Mouse (Mus musculus) liver, embryonic 14.5 days (tissue): ENCODE measurements at regions not wholly inside any gene's neighbourhood (a gene's known extent, or its start where the extent isn't known, plus 50 kb on each side); places are given as distances from the start of the nearest gene placed in this dataset.

Experiments
- ATAC-seq: fragments of 200-750 bp; cut with Nextera tagmentation; 2 replicates; pipeline ENCODE4 v1.8.0; 2017; ENCODE audit warnings: moderate number of reproducible peaks, mild to moderate bottlenecking, moderate library complexity; ENCODE audit not compliant: insufficient read depth
- DNase-seq, 3 experiments: peaks; one replicate each; pipeline ENCODE4 v3.0.0-alpha.2; 2012 to 2013; ENCODE audit warnings: low read depth in 3 of 3, low spot score in 3 of 3
- H3K27ac ChIP-seq: fragments of 300-500 bp; sonication (generic); 2 replicates; pipeline ENCODE4 v1.5.1; 2014; ENCODE audit warnings: moderate library complexity, mild to moderate bottlenecking, control low read depth, inconsistent platforms
- H3K27me3 ChIP-seq: fragments of 300-500 bp; sonication (generic); 2 replicates; pipeline ENCODE4 v1.6.1; 2014; ENCODE audit warnings: mild to moderate bottlenecking, low read length, moderate library complexity; ENCODE audit not compliant: control insufficient read depth, insufficient read depth
- H3K36me3 ChIP-seq: fragments of 300-500 bp; sonication (generic); replicated peaks from 2 replicates; pipeline ENCODE4 v1.6.1; 2014; ENCODE audit warnings: low read depth; ENCODE audit not compliant: control insufficient read depth, insufficient read depth
- H3K4me1 ChIP-seq, 2 experiments: fragments of 200-500 bp in 1 of 2; fragments of 300-500 bp in 1 of 2; sonication (generic) in 1 of 2; replicated peaks; 2 replicates each; pipeline ENCODE4 v1.6.1; 2012 to 2014; ENCODE audit warnings: antibody characterized with exemption in 1 of 2, inconsistent platforms in 1 of 2, low read length in 1 of 2; ENCODE audit not compliant: control insufficient read depth in 2 of 2, insufficient read depth in 2 of 2
- H3K4me2 ChIP-seq: fragments of 300-500 bp; sonication (generic); 2 replicates; pipeline ENCODE4 v1.6.1; 2014; ENCODE audit warnings: low read depth, mild to moderate bottlenecking, control low read depth, moderate library complexity
- H3K4me3 ChIP-seq, 2 experiments: fragments of 200-500 bp in 1 of 2; fragments of 300-500 bp in 1 of 2; sonication (generic) in 1 of 2; 2 replicates each; pipeline ENCODE4 v1.5.1; 2012 to 2014; ENCODE audit warnings: low read depth in 2 of 2, low read length in 2 of 2, mild to moderate bottlenecking in 2 of 2, control low read depth in 1 of 2, inconsistent platforms in 1 of 2, moderate library complexity in 1 of 2; ENCODE audit not compliant: insufficient read depth in 1 of 2
- H3K9ac ChIP-seq: fragments of 300-500 bp; sonication (generic); replicated peaks from 2 replicates; pipeline ENCODE4 v1.6.1; 2014; ENCODE audit warnings: mild to moderate bottlenecking, control low read depth, moderate library complexity
- H3K9me3 ChIP-seq: fragments of 300-500 bp; sonication (generic); 2 replicates; pipeline ENCODE4 v1.6.1; 2016; ENCODE audit warnings: low read length, mixed read lengths; ENCODE audit not compliant: control insufficient read depth
- CTCF ChIP-seq: IDR thresholded peaks from 2 replicates; pipeline ENCODE4 v1.5.1; 2016; ENCODE audit warnings: antibody characterized with exemption, low read depth, control low read depth
- EP300 ChIP-seq: IDR thresholded peaks from 2 replicates; pipeline ENCODE4 v1.6.1; 2016; ENCODE audit warnings: antibody characterized with exemption, low read depth
- WGBS: fragments of 180-500 bp; shearing (Covaris S2); extraction: QIAGEN DNeasy Blood & Tissue Kit; methylation state at CpG from one replicate; pipeline ENCODE4 v1.1.7; 2014; ENCODE audit not compliant: insufficient replicate concordance; 5-methylcytosine and 5-hydroxymethylcytosine counted together

DNA sequence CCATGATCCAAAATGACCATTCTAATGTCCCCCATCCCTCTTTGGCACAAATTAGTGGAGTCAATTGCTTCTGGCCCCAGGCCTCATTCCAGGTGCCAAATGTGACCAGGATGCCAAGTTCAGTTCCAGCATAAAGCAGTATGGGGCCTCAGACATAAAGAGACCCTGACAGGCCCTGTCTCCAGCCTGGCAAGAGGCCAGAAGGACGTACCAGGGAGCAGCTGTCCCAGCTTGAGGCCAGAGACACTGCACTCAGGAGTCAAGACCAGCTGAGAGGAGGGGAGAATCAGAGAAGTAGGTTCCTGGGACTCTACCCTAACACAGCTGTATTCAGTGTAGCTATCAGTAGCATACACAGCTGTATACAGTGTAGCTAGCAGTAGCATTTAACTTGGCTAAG is 341.1 kb downstream of the Cdh26 start:
- WGBS = 23% methylated on average over 1 of the region's 1 CpGs
- Histone ChIP-seq H3K4me1 (no peaks in the 10 kb centered on the region), H3K9me3 (no peaks in the 10 kb centered on the region), H3K4me2 (no peak overlapping the region), H3K27me3 (no peaks in the 10 kb centered on the region), H3K4me3 (no peak overlapping the region), H3K9ac (no peak overlapping the region), H3K27ac (no peak overlapping the region), H3K36me3 (no peaks in the 10 kb centered on the region)
- ATAC-seq = no peak
- TF ChIP-seq CTCF = no peak
- TF ChIP-seq EP300 = no peak
- DNase-seq = no peak

DNA sequence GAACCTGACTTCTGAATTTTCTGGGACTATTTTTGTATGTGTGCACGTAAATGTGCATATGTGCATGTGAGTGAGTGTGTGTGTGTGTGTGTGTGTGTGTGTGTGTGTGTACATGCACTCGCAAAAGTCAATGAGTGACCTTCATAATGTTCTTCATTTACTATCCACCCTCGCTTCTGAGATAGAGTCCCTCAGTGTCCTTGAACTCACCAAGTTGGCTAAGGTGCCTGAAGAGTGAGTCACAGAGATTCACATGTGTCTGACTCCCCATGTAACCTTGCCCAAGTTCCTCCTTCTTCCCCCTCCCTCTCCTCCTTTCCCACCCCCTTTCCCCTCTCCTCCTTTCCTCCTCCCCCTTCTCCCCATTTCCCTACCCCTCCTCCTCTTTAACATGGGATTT is 341.6 kb downstream of the Cdh26 start:
- Histone ChIP-seq H3K4me3 (no peak overlapping the region), H3K4me2 (no peak overlapping the region), H3K9ac (no peak overlapping the region), H3K36me3 (no peaks in the 10 kb centered on the region), H3K27ac (no peak overlapping the region), H3K27me3 (no peaks in the 10 kb centered on the region), H3K9me3 (no peaks in the 10 kb centered on the region), H3K4me1 (no peaks in the 10 kb centered on the region)
- WGBS = 50% methylated on average over 3 of the region's 3 CpGs
- ATAC-seq (no peak), DNase-seq (no peak)
- TF ChIP-seq EP300 (no peak), CTCF (no peak)

DNA sequence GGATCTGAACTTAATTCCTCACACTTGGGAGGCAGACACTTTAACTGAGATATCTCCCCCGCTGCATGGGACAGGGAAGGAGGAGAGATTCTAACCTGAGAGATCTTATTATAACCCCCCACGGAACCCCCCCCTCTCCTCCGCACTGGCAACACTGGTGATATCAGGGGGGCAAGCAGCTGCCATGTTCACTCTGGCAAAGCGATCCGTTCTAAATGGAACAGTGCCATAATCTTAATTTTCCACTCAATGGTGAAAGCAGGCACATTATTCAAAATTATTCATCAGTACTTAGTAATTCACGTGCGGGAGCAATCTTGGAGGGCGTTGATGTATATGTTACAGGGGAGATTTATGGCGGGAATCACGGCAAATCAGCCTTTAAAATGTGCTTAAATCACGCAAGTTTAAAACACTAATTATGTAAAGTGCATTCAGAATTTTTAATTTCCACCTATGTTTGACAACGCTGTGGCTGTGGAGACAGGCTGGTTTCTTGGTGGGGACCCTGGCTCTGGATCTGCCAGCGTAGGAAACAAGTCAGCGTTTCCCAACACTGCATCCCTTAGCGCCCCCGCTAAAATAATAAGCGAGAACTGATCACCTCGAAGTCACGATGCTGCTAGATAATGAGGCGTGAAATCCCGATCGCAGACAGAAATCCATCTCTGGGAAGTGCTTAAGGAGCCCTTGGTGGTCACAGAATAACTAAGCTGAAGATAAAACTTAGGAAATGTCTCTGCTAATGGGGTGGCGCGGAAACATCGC is 354.7 kb downstream of the Cdh26 start:
- H3K9me3 ChIP-seq = no peaks in the 10 kb centered on the region
- 0 out of 4 replicates have a peak, but pooled peaks cover 0 to 2% of the 10 kb centered on the region in 2 experiments for H3K4me1 ChIP-seq
- TF ChIP-seq CTCF (no peak), EP300 (no peak)
- no peaks in the 10 kb centered on the region for H3K27me3 ChIP-seq
- 66% methylated on average over 25 of the region's 25 CpGs for WGBS
- no peak overlapping the region for H3K27ac ChIP-seq
- H3K9ac ChIP-seq = no peak overlapping the region
- no peaks in the 10 kb centered on the region for H3K36me3 ChIP-seq
- ATAC-seq (no peak), DNase-seq (no peak)
- no peak overlapping the region for H3K4me3 ChIP-seq
- no peak overlapping the region for H3K4me2 ChIP-seq

DNA sequence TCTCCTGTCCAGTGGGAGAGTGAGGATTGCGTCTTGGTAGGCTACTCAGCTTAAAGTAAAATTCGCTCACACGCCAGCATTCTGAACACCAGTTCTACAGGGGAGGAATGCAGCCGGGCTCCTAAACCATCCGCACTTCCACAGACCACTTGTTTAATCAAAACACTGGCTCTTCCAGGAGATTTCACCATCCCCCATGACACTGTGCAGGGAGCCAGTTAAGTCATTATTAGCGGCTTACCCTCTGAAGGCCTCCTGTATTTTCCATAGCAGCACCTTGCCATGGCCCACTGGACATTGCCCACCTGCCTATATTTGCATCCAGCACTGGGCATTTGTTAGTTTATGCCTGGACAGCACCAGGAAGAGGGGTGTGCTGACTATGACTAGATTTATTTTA is 355.5 kb downstream of the Cdh26 start:
- no peak for ATAC-seq
- WGBS = 49% methylated on average over 6 of the region's 6 CpGs

DNA sequence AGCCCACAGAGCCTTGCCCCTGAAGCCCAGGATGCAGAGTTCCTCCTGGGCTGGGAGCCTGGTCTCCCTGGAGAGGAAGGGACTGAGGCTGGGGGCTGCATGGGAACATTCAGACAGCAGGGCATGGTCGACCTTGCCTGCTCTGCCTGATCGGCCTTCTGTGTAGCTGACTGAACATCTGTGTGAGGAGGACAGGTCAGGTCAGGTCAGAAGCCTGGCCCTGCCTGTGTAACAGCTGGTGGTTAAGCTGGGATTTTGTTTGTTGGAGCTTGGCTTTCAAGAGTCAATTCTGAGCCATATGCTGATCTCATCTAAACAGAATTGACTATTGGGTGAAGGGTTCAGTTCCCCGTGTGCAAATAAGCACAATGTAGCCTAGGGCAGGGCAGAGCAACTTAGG is 365.5 kb downstream of the Cdh26 start:
- no peak overlapping the region for H3K9ac ChIP-seq
- ATAC-seq (no peak), DNase-seq (no peak)
- WGBS = 55% methylated on average over 3 of the region's 3 CpGs
- no peaks in the 10 kb centered on the region for H3K27me3 ChIP-seq
- no peak overlapping the region for H3K4me3 ChIP-seq
- no peaks in the 10 kb centered on the region for H3K4me1 ChIP-seq
- no peak overlapping the region for H3K4me2 ChIP-seq
- H3K9me3 ChIP-seq = no peaks in the 10 kb centered on the region
- TF ChIP-seq EP300 (no peak), CTCF (no peak)
- H3K36me3 ChIP-seq = no peaks in the 10 kb centered on the region
- no peak overlapping the region for H3K27ac ChIP-seq

More for the DNA sequence above, 355.5 kb downstream of the Cdh26 start:
- no peak for DNase-seq
- H3K9me3 ChIP-seq = no peaks in the 10 kb centered on the region
- H3K9ac ChIP-seq = no peak overlapping the region
- H3K4me2 ChIP-seq = no peak overlapping the region
- no peak for TF ChIP-seq EP300
- no peak for TF ChIP-seq CTCF
- H3K36me3 ChIP-seq = no peaks in the 10 kb centered on the region
- H3K4me1 ChIP-seq = 0 out of 4 replicates have a peak, but pooled peaks cover 0 to 2% of the 10 kb centered on the region in 2 experiments
- H3K27ac ChIP-seq = no peak overlapping the region
- no peak overlapping the region for H3K4me3 ChIP-seq
- no peaks in the 10 kb centered on the region for H3K27me3 ChIP-seq
